Mouse (Mus musculus) kidney, embryonic 14.5 days (tissue): ENCODE data around the gene Sorcs2. TPM values are rescaled to one million over a fixed set of nuclear protein-coding genes. Genes with fewer than 3 reads are reported as not detected.
A peak's percentile ranks its signal among the peaks of the same experiment; 100 is the strongest.

Source experiments
- ATAC-seq: fragments of 200-750 bp; cut with Nextera tagmentation; 2 replicates; pipeline ENCODE4 v1.8.0; 2017; ENCODE audit warnings: moderate number of reproducible peaks, mild to moderate bottlenecking, moderate TSS enrichment, moderate library complexity; ENCODE audit not compliant: low FRiP score, low TSS enrichment
- H3K27ac ChIP-seq: fragments of 300-500 bp; sonication (generic); 2 replicates; pipeline ENCODE4 v1.5.1; 2014; ENCODE audit warnings: low read depth, mild to moderate bottlenecking, low read length, moderate library complexity, mixed read lengths
- H3K27me3 ChIP-seq: fragments of 300-500 bp; sonication (generic); 2 replicates; pipeline ENCODE4 v1.6.1; 2014; ENCODE audit warnings: mild to moderate bottlenecking, low read length; ENCODE audit not compliant: control insufficient read depth, insufficient read depth
- H3K36me3 ChIP-seq: fragments of 300-500 bp; sonication (generic); 2 replicates; pipeline ENCODE4 v1.6.1; 2014; ENCODE audit warnings: low read length, mixed read lengths; ENCODE audit not compliant: control insufficient read depth, insufficient read depth
- H3K4me1 ChIP-seq: fragments of 300-500 bp; sonication (generic); 2 replicates; pipeline ENCODE4 v1.6.1; 2014; ENCODE audit warnings: low read length, mixed read lengths; ENCODE audit not compliant: control insufficient read depth, insufficient read depth
- H3K4me2 ChIP-seq: fragments of 300-500 bp; sonication (generic); replicated peaks from 2 replicates; pipeline ENCODE4 v1.6.1; 2014; ENCODE audit warnings: low read depth, mild to moderate bottlenecking, low read length
- H3K4me3 ChIP-seq: fragments of 300-500 bp; sonication (generic); 2 replicates; pipeline ENCODE4 v1.5.1; 2014; ENCODE audit warnings: mild to moderate bottlenecking, low read length
- H3K9ac ChIP-seq: fragments of 300-500 bp; sonication (generic); 2 replicates; pipeline ENCODE4 v1.6.1; 2014; ENCODE audit warnings: low read depth, mild to moderate bottlenecking, low read length, moderate library complexity
- H3K9me3 ChIP-seq: fragments of 300-500 bp; sonication (generic); 2 replicates; pipeline ENCODE4 v1.6.1; 2016; ENCODE audit warnings: low read length; ENCODE audit not compliant: control insufficient read depth
- WGBS: fragments of 180-500 bp; shearing (Covaris S2); extraction: QIAGEN DNeasy Blood & Tissue Kit; methylation state at CpG from one replicate; pipeline ENCODE4 v1.1.7; 2014; 5-methylcytosine and 5-hydroxymethylcytosine counted together
- polyA plus RNA-seq: library from polyadenylated mRNA; unstranded; fragments of >200 nt; fragmentation: Nextera tagmentation; extraction: Ambion mirVana; gene quantifications from 2 replicates; pipeline ENCODE4 v1.2.1, GENCODE M21; 2014

The Sorcs2 gene
- polyA plus RNA-seq, 1 experiment from 2014 or later: 10.3 TPM

DNA sequence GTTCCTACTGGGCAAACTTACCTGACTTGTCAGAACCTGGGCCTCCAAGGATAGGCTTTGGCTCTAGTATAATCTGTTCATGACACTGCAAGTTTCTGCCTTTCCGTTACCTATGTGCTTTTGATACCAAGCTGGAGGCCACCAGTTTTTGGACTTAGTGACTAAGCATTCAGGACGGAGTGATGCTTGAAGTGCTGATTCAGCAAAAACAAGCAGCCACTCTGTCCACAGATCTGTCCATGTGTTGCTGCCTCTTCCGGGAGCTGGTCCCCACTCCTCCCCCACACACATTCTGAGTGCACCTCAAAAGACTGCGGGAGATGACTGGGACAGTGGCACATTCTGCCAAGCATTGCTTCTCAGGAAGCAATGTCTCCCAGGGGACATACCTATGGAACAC lies 388.5 kb downstream of the Sorcs2 start:
- ATAC-seq: no peak
- 79% methylated on average over 4 of the region's 4 CpGs for WGBS

DNA sequence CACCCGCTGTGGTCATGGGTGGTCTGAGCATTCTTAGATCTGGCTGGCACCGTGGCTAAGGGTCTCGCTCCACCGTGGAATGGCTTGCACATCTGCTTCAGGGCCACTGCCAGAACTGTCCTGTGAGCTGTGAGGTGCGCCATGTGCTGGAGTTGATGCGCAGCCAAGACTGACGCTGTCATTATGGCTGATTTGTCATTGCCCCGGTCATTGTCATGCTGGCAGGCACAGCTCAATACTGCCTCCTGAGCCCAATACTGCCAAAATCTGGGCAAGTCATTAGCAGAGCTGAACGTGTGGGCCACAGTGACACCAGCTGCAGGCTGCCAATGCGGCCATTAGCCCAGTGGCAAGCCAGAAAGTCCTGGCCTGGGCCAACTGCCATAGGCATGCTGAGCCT lies 390.3 kb downstream of the Sorcs2 start:
- Histone ChIP-seq H3K9me3 (no peaks in the 10 kb centered on the region), H3K4me1 (no peaks in the 10 kb centered on the region), H3K27ac (no peak overlapping the region), H3K4me2 (no peak overlapping the region), H3K4me3 (no peak overlapping the region), H3K9ac (no peak overlapping the region), H3K36me3 (peaks cover 8% of the 10 kb centered on the region; the same call in 1 of the 2 replicates), H3K27me3 (no peaks in the 10 kb centered on the region)
- no peak for ATAC-seq
- WGBS: 84% methylated on average over 10 of the region's 10 CpGs

More for the DNA sequence above, 388.5 kb downstream of the Sorcs2 start:
- Histone ChIP-seq H3K36me3 (no peaks in the 10 kb centered on the region), H3K27ac (no peak overlapping the region), H3K4me3 (no peak overlapping the region), H3K9me3 (no peaks in the 10 kb centered on the region), H3K4me1 (no peaks in the 10 kb centered on the region), H3K27me3 (no peaks in the 10 kb centered on the region), H3K9ac (no peak overlapping the region), H3K4me2 (no peak overlapping the region)

DNA sequence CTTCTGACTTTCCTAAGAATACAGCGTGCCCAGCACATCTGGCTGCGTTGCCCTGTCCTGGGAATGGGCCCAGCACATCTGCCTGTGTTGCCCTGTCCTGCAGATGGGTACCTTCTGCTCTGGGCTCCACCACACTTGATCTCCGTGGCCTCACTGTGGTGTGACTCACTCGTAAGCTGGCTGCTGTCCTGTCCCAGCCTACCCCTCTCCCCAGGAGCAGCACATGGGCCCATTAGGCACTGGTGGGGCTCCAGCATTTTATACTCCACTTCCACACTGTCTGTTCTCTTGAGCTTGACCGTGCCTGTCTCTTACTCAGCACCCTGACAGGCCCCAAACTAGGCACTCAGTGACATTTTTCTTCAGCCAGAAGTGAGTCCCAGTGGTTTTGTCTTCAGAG lies 391.4 kb downstream of the Sorcs2 start:
- H3K4me3 ChIP-seq: no peak overlapping the region
- H3K27ac ChIP-seq: no peak overlapping the region
- no peaks in the 10 kb centered on the region for H3K9me3 ChIP-seq
- no peak overlapping the region for H3K4me2 ChIP-seq
- no peaks in the 10 kb centered on the region for H3K4me1 ChIP-seq
- H3K36me3 ChIP-seq: peaks cover 13% of the 10 kb centered on the region; the same call in 1 of the 2 replicates
- no peak overlapping the region for H3K9ac ChIP-seq
- WGBS: 66% methylated on average over 5 of the region's 5 CpGs
- no peaks in the 10 kb centered on the region for H3K27me3 ChIP-seq
- no peak for ATAC-seq

DNA sequence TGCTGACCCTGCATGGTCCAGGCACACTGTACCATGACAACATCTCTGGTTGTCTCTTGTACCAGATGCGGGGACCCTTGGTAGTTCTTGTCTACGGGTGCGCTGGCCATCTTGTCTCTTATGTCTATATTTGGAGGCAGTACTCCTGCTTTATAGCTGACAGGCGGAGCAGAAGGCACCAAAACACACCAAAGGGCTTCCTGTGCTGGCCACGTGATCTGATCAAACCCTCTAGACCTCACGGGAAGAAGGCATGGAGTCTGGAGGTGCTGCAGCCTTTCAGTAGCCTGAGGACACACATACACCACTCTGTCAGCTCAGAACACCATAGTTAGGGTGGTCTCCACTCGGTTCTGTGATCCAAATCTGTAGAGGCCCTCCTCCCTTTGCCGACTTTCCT lies 391.8 kb downstream of the Sorcs2 start:
- ATAC-seq: no peak
- Histone ChIP-seq H3K9ac (no peak overlapping the region), H3K36me3 (peaks cover 18% of the 10 kb centered on the region; the same call in 1 of the 2 replicates), H3K4me1 (no peaks in the 10 kb centered on the region), H3K27me3 (no peaks in the 10 kb centered on the region), H3K4me2 (no peak overlapping the region), H3K9me3 (no peaks in the 10 kb centered on the region), H3K4me3 (no peak overlapping the region), H3K27ac (no peak overlapping the region)
- WGBS: 76% methylated on average over 8 of the region's 8 CpGs

DNA sequence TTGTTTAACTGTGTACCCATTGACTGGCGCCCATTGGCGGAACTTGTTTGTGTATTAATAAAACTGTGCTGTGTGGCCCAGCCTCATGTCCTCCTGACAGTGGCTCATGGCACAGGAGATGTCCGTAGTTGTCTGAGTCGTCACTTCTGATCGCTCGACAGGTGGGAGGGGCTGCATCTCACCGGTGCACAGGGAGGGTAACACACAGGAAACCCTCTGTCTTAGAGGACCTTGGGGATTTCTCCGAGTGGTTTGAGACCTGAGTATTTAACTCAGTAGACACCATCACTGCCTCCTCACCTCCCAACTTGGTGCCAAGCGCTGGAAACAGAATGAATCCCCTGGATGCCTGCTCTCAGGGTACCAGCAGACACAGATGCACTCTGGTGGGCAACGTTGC lies 394.1 kb downstream of the Sorcs2 start:
- Histone ChIP-seq H3K4me1 (no peaks in the 10 kb centered on the region), H3K27ac (no peak overlapping the region), H3K36me3 (peaks cover 39% of the 10 kb centered on the region; the same call in 1 of the 2 replicates), H3K4me3 (no peak overlapping the region), H3K27me3 (no peaks in the 10 kb centered on the region), H3K9me3 (no peaks in the 10 kb centered on the region), H3K4me2 (no peak overlapping the region), H3K9ac (no peak overlapping the region)
- ATAC-seq: no peak
- WGBS: 85% methylated on average over 10 of the region's 10 CpGs

DNA sequence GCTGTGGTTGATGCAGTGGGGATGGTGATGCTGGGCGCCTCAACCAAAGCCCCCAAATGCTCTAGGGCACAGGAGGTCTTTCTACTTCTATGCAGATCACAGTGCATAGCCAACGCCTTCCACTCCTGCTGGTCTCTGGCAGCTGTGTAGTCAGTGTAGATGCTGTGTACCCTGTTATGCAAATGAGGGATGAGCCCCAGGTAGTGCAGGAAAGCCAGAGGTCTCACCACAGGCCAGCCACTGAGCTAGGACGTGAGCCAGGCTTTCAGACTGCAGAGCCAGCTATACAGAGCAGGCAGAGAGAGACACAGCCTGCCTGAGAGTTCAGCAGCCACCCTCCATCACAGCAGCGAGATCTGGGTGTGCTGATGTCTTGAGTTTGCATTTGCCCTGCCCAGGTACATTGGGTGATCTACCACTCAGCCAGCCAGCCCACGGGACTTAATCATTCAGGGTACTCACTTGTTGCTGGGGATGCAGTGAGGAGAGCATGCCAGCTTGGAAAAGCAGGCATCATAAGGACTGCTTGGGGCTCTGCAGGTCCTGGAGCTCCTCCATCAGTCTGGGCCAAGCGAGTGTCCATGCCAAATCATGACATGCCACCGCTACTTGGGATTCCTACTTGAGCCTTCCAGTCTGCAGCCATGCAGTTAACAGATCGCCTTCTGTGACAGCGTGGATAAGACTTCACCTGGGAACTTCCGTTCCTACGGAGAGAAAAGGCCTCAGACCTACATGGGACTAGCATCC lies 407.8 kb downstream of the Sorcs2 start:
- Histone ChIP-seq H3K27ac (peak overlapping the region; percentile 24; the same call in 1 of the 2 replicates), H3K36me3 (peaks cover 62% of the 10 kb centered on the region), H3K27me3 (no peaks in the 10 kb centered on the region), H3K4me1 (peaks cover 8% of the 10 kb centered on the region; the same call in 1 of the 2 replicates), H3K9me3 (no peaks in the 10 kb centered on the region), H3K9ac (no peak overlapping the region), H3K4me3 (no peak overlapping the region), H3K4me2 (no peak overlapping the region)
- whole genome bisulfite sequencing: 88% methylated on average over 11 of the region's 11 CpGs
- ATAC-seq: no peak

DNA sequence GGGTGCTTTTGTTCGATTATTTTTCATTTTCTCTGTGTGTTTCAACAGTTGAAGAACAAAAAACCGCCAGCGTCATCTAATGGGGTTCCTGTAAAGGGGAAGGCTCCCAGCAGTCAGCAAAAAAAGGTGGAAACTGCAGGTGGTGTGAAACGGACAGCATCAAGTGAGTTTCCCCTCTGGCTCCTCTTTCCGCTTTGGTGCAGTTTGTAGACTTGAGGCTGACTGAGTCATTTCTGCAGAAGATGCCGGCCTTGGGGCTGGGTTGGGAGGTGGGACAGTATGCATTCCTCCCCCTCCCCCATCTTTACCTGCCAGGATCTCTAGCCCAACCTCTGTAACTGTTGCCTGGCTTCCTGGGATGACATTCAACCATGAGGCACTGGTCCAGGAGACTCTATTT lies 408.4 kb downstream of the Sorcs2 start:
- Histone ChIP-seq H3K9me3 (no peaks in the 10 kb centered on the region), H3K4me2 (no peak overlapping the region), H3K9ac (no peak overlapping the region), H3K4me3 (no peak overlapping the region), H3K36me3 (peaks cover 69% of the 10 kb centered on the region), H3K27me3 (no peaks in the 10 kb centered on the region), H3K4me1 (peaks cover 8% of the 10 kb centered on the region; the same call in 1 of the 2 replicates), H3K27ac (no peak overlapping the region)
- WGBS: 90% methylated on average over 6 of the region's 6 CpGs
- no peak for ATAC-seq

DNA sequence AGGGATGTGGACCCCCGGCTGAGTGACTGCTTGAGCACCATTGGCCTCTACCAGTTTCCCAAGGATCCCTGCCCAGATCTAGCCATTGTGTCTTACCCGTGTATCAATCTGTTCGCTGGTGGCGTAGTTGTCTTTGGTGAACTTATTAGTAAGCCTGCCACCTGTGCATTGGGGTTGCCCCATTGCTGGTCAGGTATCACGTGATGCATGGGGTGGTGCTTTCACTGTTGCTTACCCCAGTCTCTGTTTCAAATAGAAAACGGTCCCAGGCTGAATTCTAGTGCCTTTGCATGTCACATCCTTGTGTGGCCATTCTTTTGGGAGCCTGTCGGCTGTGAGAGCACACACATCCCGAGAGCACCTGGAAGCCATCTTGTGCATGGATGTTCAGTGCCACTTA lies 409.9 kb downstream of the Sorcs2 start:
- H3K27me3 ChIP-seq: no peaks in the 10 kb centered on the region
- 94% methylated on average over 8 of the region's 8 CpGs for WGBS
- no peak overlapping the region for H3K4me2 ChIP-seq
- H3K36me3 ChIP-seq: peaks cover 72% of the 10 kb centered on the region
- H3K27ac ChIP-seq: no peak overlapping the region
- no peak for ATAC-seq
- H3K9me3 ChIP-seq: no peaks in the 10 kb centered on the region
- peaks cover 8% of the 10 kb centered on the region; the same call in 1 of the 2 replicates for H3K4me1 ChIP-seq
- no peak overlapping the region for H3K4me3 ChIP-seq
- no peak overlapping the region for H3K9ac ChIP-seq

DNA sequence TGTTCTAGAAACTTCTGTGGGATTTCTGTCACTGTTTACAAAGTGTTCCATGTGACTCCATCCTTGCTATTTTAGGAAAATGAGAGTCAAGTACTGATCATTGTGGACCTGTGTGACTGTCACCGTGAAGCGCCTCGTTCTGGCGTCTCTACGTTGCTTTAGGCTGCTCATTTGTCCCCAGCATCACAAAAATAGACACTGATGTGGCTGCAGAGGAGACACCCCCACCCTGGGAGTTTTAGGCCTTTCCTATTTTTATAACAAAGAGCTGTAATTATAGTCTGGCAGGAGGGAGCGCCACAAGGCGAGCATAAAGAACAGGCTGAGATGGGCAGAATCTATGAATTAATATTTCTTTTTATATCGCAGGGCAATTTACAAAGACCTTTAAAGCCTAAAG lies 412.3 kb downstream of the Sorcs2 start:
- no peak for ATAC-seq
- Histone ChIP-seq H3K9me3 (no peaks in the 10 kb centered on the region), H3K4me2 (no peak overlapping the region), H3K9ac (no peak overlapping the region), H3K36me3 (peaks cover 73% of the 10 kb centered on the region), H3K27ac (no peak overlapping the region), H3K4me3 (no peak overlapping the region), H3K4me1 (peaks cover 3% of the 10 kb centered on the region; the same call in 1 of the 2 replicates), H3K27me3 (no peaks in the 10 kb centered on the region)
- 92% methylated on average over 8 of the region's 8 CpGs for WGBS
